Mouse (Mus musculus): ENCODE data around the gene Capn7. TPM values are rescaled to one million over a fixed set of nuclear protein-coding genes. Genes with fewer than 3 reads are reported as not detected.
A peak's percentile ranks its signal among the peaks of the same experiment; 100 is the strongest.

Gene Capn7
- total RNA-seq, 2 experiments from 2014 or later, result 31.0 to 39.9 TPM

- no peak for DNase-seq (ENCODE audit: low spot score in 2 of 2)
- intact Hi-C loops (cut with DNase I), result loop anchor here (10.0 kb wide), 1 partner anchor 259 kb away; no protein-coding TSS in a partner anchor
These were observed 8.9 kb downstream of the Capn7 start for GRCm38 (mm10) chr14:31345367-31345766.

DNA sequence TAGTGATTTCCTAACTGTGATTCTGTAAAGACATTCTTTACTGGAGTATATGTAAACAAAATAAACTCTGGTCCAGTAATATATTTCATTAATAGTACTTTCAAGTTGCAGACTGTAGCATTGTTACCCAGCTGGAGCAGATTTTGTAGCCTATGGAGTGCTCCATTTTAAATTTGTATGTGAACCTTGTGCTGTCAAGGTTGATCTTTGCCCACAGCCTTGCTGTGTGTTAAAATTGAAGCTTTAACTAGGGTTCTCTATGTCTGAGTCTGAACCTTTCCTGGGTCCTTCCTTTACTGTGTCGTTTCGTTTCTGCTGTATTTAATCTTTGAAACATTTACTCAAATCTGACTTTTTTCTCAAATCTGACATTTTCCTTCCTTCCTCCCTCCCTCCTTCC is 25.8 kb downstream of the Capn7 start:
- intact Hi-C loops (cut with DNase I), result no loop called here
- no peak for DNase-seq (ENCODE audit: low spot score in 2 of 2)

GRCm38 (mm10) chr14:31364589-31364988 is 28.2 kb downstream of the Capn7 start:
- intact Hi-C loops (cut with DNase I), result no loop called here
- DNase-seq (ENCODE audit: low spot score in 2 of 2), result no peak

DNA sequence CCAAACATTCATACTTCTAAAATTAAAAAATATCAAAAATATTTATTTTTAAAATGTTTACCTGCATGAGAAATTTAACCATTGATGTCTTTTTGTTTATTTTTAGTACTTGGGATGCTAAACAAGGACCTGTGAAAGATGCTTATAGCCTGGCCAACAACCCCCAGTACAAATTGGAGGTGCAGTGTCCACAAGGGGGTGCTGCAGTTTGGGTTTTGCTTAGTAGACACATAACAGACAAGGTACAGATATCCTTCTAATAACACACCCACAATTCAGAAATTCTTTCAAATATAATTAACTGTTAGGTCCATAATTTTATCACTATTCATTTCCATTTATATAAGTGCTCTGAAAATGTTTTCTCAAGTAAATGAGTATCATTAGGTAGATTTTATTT is 28.9 kb downstream of the Capn7 start:
- intact Hi-C loops (cut with DNase I), result no loop called here
- peak in 1 of 2 experiments; percentile 55 for DNase-seq (ENCODE audit: low spot score in 2 of 2)

DNA sequence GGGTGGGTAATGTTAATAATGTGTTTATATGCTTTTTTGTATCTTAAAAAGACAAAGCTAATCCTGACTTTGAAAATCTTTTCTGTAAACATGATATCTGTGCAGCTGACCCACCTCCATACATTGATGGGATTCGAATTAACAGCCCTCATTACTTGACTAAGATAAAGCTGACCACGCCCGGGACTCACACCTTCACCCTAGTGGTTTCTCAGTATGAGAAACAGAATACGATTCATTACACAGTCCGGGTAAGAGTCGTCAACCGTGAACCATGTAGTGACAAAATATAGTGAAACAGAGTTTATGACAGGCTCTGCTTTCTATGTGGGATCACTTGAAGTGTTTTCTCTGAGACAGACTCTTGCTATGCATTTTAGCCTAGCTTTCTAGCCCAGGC is 31.5 kb downstream of the Capn7 start:
- DNase-seq (ENCODE audit: low spot score in 2 of 2), result no peak
- intact Hi-C loops (cut with DNase I), result loop anchor here (2.0 kb wide), 1 partner anchor 105 kb away; no protein-coding TSS in a partner anchor

DNA sequence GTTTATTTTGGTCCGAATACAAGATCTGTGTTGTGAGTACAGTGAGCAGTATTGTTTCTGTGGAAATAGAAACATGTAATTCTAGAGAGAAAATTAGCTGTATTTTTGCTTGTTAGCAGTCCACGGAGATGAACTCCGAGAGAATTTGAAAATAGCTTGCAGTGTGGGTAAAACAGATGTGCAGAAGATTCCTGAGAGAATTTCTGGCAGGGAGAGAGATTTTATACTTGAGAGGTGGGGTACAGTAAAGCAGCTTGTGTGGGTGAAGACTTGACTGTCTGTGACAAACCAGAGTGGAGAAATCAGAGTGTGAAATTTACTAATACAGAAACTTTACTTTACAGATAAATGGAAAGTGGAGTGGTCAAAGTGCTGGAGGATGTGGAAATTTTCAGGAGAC is 32.9 kb downstream of the Capn7 start:
- intact Hi-C loops (cut with DNase I), result no loop called here
- DNase-seq (ENCODE audit: low spot score in 2 of 2), result no peak

GRCm38 (mm10) chr14:31374390-31374789 is 38.0 kb downstream of the Capn7 start:
- DNase-seq (ENCODE audit: low spot score in 2 of 2), result no peak
- intact Hi-C loops (cut with DNase I), result no loop called here

- intact Hi-C loops (cut with DNase I), result no loop called here
- no peak for DNase-seq (ENCODE audit: low spot score in 2 of 2)
These were observed 39.9 kb downstream of the Capn7 start for GRCm38 (mm10) chr14:31376331-31376730.

- no peak for DNase-seq (ENCODE audit: low spot score in 2 of 2)
- intact Hi-C loops (cut with DNase I), result loop anchor here (5.0 kb wide), 1 partner anchor 55 kb away; the partner anchor contains the start of gene Sh3bp5
These were observed 45.8 kb downstream of the Capn7 start for GRCm38 (mm10) chr14:31382276-31382675.

- intact Hi-C loops (cut with DNase I), result loop anchor here (5.0 kb wide), 1 partner anchor 54 kb away; the partner anchor contains the start of gene Sh3bp5
- DNase-seq (ENCODE audit: low spot score in 2 of 2), result peak; percentile 76 to 84
These were observed 47.1 kb downstream of the Capn7 start for GRCm38 (mm10) chr14:31383470-31384050.

DNA sequence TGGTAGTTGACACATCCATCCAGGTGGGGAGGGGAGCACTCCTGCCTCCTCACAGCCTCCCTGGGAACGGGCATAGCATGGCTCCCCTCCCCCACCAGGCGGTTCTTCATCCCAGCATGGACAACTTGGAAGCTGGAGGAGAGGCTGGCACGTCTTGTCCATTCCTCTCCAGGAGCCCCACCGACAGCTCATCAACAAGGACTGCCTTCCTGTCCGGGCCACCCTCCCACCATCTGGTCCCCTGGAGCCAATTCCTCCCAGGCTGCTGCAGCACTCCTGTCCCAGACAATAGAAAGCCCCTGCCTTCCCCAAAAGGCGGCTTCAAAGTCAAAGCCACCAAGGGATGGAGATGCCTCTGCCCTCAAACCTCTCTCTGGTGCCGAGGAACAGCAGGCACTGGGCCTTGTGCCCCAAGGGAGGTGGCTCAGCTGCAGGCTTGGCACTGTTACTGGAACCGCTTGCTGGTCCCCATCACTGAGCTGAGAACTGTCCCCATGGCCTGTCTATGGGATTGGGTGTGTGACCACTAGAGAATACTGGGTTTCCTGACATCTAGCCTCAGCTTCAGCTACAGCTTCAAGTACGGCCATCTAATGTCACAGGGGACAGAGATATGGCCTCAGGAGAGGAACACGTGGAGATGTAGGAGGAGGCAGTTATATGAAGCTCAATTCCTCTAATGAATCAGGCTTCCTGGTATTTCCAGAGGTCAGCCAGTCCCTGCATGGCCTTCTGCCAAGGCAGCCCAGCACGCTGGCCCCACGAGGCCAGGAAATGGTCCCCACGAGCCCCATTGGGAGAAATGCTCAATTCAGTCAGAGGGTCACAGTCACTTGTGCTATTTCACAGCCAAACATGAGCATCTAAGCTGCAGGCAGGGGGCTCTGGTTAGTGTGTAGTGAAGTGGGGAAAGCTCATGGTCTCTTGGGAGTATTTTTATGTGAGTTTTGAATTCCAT is 48.2 kb downstream of the Capn7 start:
- peak in 1 of 2 experiments; percentile 10 for DNase-seq (ENCODE audit: low spot score in 2 of 2)
- intact Hi-C loops (cut with DNase I), result loop anchor here (5.0 kb wide), 1 partner anchor 53 kb away; the partner anchor contains the start of gene Sh3bp5

DNA sequence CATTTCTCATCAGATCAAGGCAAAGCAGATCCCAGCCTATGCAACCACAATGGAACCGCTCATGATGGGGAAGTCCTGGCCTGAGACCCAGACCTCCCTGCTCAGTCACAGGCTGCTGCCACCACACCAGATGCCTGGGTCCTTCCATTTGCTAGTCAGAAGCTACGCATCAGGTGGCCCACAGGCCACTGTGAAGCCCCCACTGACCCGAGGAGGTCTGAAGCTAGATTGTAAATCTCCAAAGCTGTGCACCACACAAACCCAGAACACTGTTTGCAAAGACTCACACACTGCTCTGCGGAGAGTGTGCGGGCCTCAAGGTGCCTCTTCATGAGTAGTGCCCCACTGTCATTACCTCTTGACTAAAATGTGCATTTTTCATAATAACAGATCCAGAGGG is 49.0 kb downstream of the Capn7 start:
- DNase-seq (ENCODE audit: low spot score in 2 of 2), result peak in 1 of 2 experiments; percentile 4
- intact Hi-C loops (cut with DNase I), result no loop called here

- intact Hi-C loops (cut with DNase I), result loop anchor here (2.0 kb wide), 1 partner anchor 87 kb away; no protein-coding TSS in a partner anchor
These were observed 49.7 kb downstream of the Capn7 start for GRCm38 (mm10) chr14:31385977-31386697.

GRCm38 (mm10) chr14:31387301-31387981 is 51.0 kb downstream of the Capn7 start:
- intact Hi-C loops (cut with DNase I), result loop anchor here (2.0 kb wide), 1 partner anchor 85 kb away; no protein-coding TSS in a partner anchor
- DNase-seq (ENCODE audit: low spot score in 2 of 2), result no peak

More at GRCm38 (mm10) chr14:31385977-31386697, 49.7 kb downstream of the Capn7 start:
- DNase-seq (ENCODE audit: low spot score in 2 of 2), result peak; percentile 61 to 63

- intact Hi-C loops (cut with DNase I), result no loop called here
These were observed 51.8 kb downstream of the Capn7 start for GRCm38 (mm10) chr14:31388086-31388872.

DNA sequence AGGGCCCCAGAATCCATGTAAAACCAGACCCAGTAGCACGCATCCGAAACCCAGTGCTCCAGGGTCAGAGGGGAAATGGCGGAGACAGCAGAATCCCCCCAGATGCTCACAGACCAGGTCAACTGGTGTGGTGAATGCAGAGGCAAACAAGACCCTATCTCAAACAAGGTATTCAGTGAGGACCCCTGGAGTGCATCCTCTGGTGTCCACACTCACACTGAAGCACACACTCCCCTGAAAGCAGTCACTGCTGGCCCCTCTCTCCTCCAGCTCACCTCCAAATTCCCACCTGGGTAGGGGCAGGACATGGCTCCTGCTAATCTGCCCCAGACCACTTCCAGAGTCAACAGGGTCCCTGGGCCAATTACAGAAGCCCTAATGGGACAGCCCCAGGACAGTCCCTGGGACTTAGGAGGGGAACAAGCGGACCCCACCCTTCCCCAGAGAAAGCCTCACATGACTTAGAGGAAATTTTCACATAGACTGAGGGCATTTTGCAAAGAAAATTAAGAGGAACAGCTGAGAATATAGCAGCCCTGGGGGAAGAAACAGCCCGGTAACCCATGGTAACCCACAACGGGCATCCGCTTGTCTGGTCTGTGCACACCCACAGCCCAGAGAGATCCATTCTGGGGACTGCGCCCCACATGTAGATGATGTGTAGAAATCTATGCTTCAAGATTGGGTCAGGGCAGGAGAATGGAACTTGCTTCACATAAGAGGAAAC is 53.1 kb downstream of the Capn7 start:
- no peak for DNase-seq (ENCODE audit: low spot score in 2 of 2)
- intact Hi-C loops (cut with DNase I), result no loop called here

More at GRCm38 (mm10) chr14:31388086-31388872, 51.8 kb downstream of the Capn7 start:
- DNase-seq (ENCODE audit: low spot score in 2 of 2), result no peak

GRCm38 (mm10) chr14:31392300-31392699 is 55.9 kb downstream of the Capn7 start:
- DNase-seq (ENCODE audit: low spot score in 2 of 2), result no peak

More at GRCm38 (mm10) chr14:31392300-31392699, 55.9 kb downstream of the Capn7 start:
- intact Hi-C loops (cut with DNase I), result no loop called here
